Mouse (Mus musculus): ENCODE measurements around the gene Pdap1. TPM values are rescaled to one million over a fixed set of nuclear protein-coding genes. Genes with fewer than 3 reads are reported as not detected.

Gene Pdap1
- polyA plus RNA-seq (2014; fragmentation: Illumina TruSeq; extraction: RNeasy Lipid Tissue Mini Kit (QIAGEN cat#74804); ENCODE audit: low replicate concordance), result 17.9 TPM

GRCm38 (mm10) chr5:145139571-145140519 lies at the start of gene Pdap1, which contains the start of gene Bud31:
Gene Pdap1 (minus strand): TSS chr5:145140238.
Gene Bud31 (plus strand): TSS chr5:145140362.

GRCm38 (mm10) chr5:145166536-145167305 lies 26.7 kb upstream of the Pdap1 start, which contains the start of the genes Ptcd1 and Cpsf4:
Gene Ptcd1 (minus strand): TSS chr5:145167108.
Gene Cpsf4 (plus strand): TSS chr5:145167213.

GRCm38 (mm10) chr5:145114071-145114605 lies 25.9 kb downstream of the Pdap1 start, which contains the start of gene Arpc1b:
Gene Arpc1b (plus strand): TSS chr5:145114215.

GRCm38 (mm10) chr5:145083632-145084451 lies 56.2 kb downstream of the Pdap1 start, which contains the start of the genes Arpc1a and Kpna7:
Gene Arpc1a (plus strand): TSS chr5:145083830.
Gene Kpna7 (minus strand): TSS chr5:145084030.

Other genes with a start within 250 kb of the Pdap1 start
- 5.8 TPM for gene Smurf1, start 174.4 kb downstream of the Pdap1 start, polyA plus RNA-seq (2014; fragmentation: Illumina TruSeq; extraction: RNeasy Lipid Tissue Mini Kit (QIAGEN cat#74804); ENCODE audit: low replicate concordance)
- gene Gm4871, start 107.5 kb downstream of the Pdap1 start, polyA plus RNA-seq (2014; fragmentation: Illumina TruSeq; extraction: RNeasy Lipid Tissue Mini Kit (QIAGEN cat#74804); ENCODE audit: low replicate concordance), result not detected
- gene 1700018F24Rik, start 97.2 kb downstream of the Pdap1 start, polyA plus RNA-seq (2014; fragmentation: Illumina TruSeq; extraction: RNeasy Lipid Tissue Mini Kit (QIAGEN cat#74804); ENCODE audit: low replicate concordance), result not detected
- gene Arpc1a, start 56.4 kb downstream of the Pdap1 start, polyA plus RNA-seq (2014; fragmentation: Illumina TruSeq; extraction: RNeasy Lipid Tissue Mini Kit (QIAGEN cat#74804); ENCODE audit: low replicate concordance), result 17.5 TPM
- gene Kpna7, start 56.2 kb downstream of the Pdap1 start, polyA plus RNA-seq (2014; fragmentation: Illumina TruSeq; extraction: RNeasy Lipid Tissue Mini Kit (QIAGEN cat#74804); ENCODE audit: low replicate concordance), result not detected
- 76.0 TPM for gene Arpc1b, start 26.0 kb downstream of the Pdap1 start, polyA plus RNA-seq (2014; fragmentation: Illumina TruSeq; extraction: RNeasy Lipid Tissue Mini Kit (QIAGEN cat#74804); ENCODE audit: low replicate concordance)
- gene Bud31, start 124 bp upstream of the Pdap1 start, polyA plus RNA-seq (2014; fragmentation: Illumina TruSeq; extraction: RNeasy Lipid Tissue Mini Kit (QIAGEN cat#74804); ENCODE audit: low replicate concordance), result 258 TPM
- gene Ptcd1, start 26.9 kb upstream of the Pdap1 start, polyA plus RNA-seq (2014; fragmentation: Illumina TruSeq; extraction: RNeasy Lipid Tissue Mini Kit (QIAGEN cat#74804); ENCODE audit: low replicate concordance), result 0.59 TPM
- gene Cpsf4, start 27.0 kb upstream of the Pdap1 start, polyA plus RNA-seq (2014; fragmentation: Illumina TruSeq; extraction: RNeasy Lipid Tissue Mini Kit (QIAGEN cat#74804); ENCODE audit: low replicate concordance), result 2.2 TPM
- 10.2 TPM for gene Atp5j2, start 51.8 kb upstream of the Pdap1 start, polyA plus RNA-seq (2014; fragmentation: Illumina TruSeq; extraction: RNeasy Lipid Tissue Mini Kit (QIAGEN cat#74804); ENCODE audit: low replicate concordance)
- gene Zkscan14, start 61.6 kb upstream of the Pdap1 start, polyA plus RNA-seq (2014; fragmentation: Illumina TruSeq; extraction: RNeasy Lipid Tissue Mini Kit (QIAGEN cat#74804); ENCODE audit: low replicate concordance), result 2.5 TPM
- gene Zkscan5, start 64.3 kb upstream of the Pdap1 start, polyA plus RNA-seq (2014; fragmentation: Illumina TruSeq; extraction: RNeasy Lipid Tissue Mini Kit (QIAGEN cat#74804); ENCODE audit: low replicate concordance), result 6.4 TPM
- gene Zfp655, start 91.5 kb upstream of the Pdap1 start, polyA plus RNA-seq (2014; fragmentation: Illumina TruSeq; extraction: RNeasy Lipid Tissue Mini Kit (QIAGEN cat#74804); ENCODE audit: low replicate concordance), result 89.0 TPM
- not detected for gene Zscan25, start 140.3 kb upstream of the Pdap1 start, polyA plus RNA-seq (2014; fragmentation: Illumina TruSeq; extraction: RNeasy Lipid Tissue Mini Kit (QIAGEN cat#74804); ENCODE audit: low replicate concordance)
- not detected for gene Cyp3a57, start 205.0 kb upstream of the Pdap1 start, polyA plus RNA-seq (2014; fragmentation: Illumina TruSeq; extraction: RNeasy Lipid Tissue Mini Kit (QIAGEN cat#74804); ENCODE audit: low replicate concordance)

All from small intestine, adult 10 weeks (tissue).